ENCODE assay signal across 10 mouse cellular contexts in genomic region chr3:51700123-51700522, GRCm38 (mm10). TPM values are rescaled to one million over a fixed set of nuclear protein-coding genes. Genes with fewer than 3 reads are reported as not detected.
DNase-seq lines count a peak whose midpoint lies in the region; ATAC-seq and TF ChIP-seq lines count a peak whose summit lies in the region.
"Had no signal": no experiment of that assay in that cellular context is flagged by ENCODE, and none has a peak within 500 bp of the region (broad histone marks: within the 10 kb centered on the region; RNA-seq: fewer than 3 reads in every experiment).

No protein-coding gene starts in this region.

- ATAC-seq in kidney, embryonic 14.5 days (ENCODE audit: low FRiP score, low TSS enrichment): no peak
- no peak for ATAC-seq in forebrain, embryonic 14.5 days
- ATAC-seq in intestine, postnatal 0 days: peak; percentile 52; the same call in 1 of the 2 replicates
- no peak for ATAC-seq in neural tube, embryonic 14.5 days (ENCODE audit: low read depth)
- ATAC-seq in liver, embryonic 12.5 days: no peak
- no peak for ATAC-seq in monocyte, adult 5-6 weeks (replicated peaks; ENCODE audit: insufficient number of reproducible peaks, low FRiP score, low TSS enrichment, poor library complexity, severe bottlenecking)
- ATAC-seq: liver, postnatal 0 days had no signal

- WGBS in kidney, embryonic 14.5 days: 35% methylated on average over 4 of the region's 4 CpGs
- WGBS in forebrain, embryonic 14.5 days: 81% methylated on average over 4 of the region's 4 CpGs
- WGBS in intestine, postnatal 0 days: 37% methylated on average over 4 of the region's 4 CpGs
- 18% methylated on average over 4 of the region's 4 CpGs for WGBS in neural tube, embryonic 14.5 days
- 70% methylated on average over 4 of the region's 4 CpGs for WGBS in liver, embryonic 12.5 days (ENCODE audit: insufficient replicate concordance)

- no peaks in the 10 kb centered on the region for H3K9me3 ChIP-seq in kidney, embryonic 14.5 days (ENCODE audit: control insufficient read depth, low read length)
- no peaks in the 10 kb centered on the region for H3K9me3 ChIP-seq in forebrain, embryonic 14.5 days (replicated peaks; ENCODE audit: control insufficient read depth, low read length)
- no peaks in the 10 kb centered on the region for H3K9me3 ChIP-seq in intestine, postnatal 0 days (ENCODE audit: control insufficient read depth)
- no peaks in the 10 kb centered on the region for H3K9me3 ChIP-seq in neural tube, embryonic 14.5 days (ENCODE audit: control insufficient read depth, low read length)
- no peaks in the 10 kb centered on the region for H3K9me3 ChIP-seq in liver, embryonic 12.5 days (replicated peaks)
- H3K9me3 ChIP-seq: stomach, embryonic 15.5 days had no signal

- H3K9ac ChIP-seq in kidney, embryonic 14.5 days (ENCODE audit: low read depth, low read length): no peak overlapping the region; the same call in 1 of the 2 replicates
- H3K9ac ChIP-seq in forebrain, embryonic 14.5 days (ENCODE audit: low read length): no peak overlapping the region
- H3K9ac ChIP-seq in intestine, postnatal 0 days (ENCODE audit: low read depth, low read length): no peak overlapping the region
- peak overlapping the region; percentile 11; the same call in 1 of the 2 replicates for H3K9ac ChIP-seq in neural tube, embryonic 14.5 days (replicated peaks; ENCODE audit: low read depth, low read length)
- no peak overlapping the region for H3K9ac ChIP-seq in liver, embryonic 12.5 days
- H3K9ac ChIP-seq: stomach, embryonic 15.5 days had no signal

- H3K4me2 ChIP-seq in kidney, embryonic 14.5 days (replicated peaks; ENCODE audit: low read depth, low read length): no peak overlapping the region
- H3K4me2 ChIP-seq in forebrain, embryonic 14.5 days (ENCODE audit: low read length): peak overlapping the region; percentile 60
- H3K4me2 ChIP-seq in intestine, postnatal 0 days (replicated peaks; ENCODE audit: low read depth): no peak overlapping the region
- H3K4me2 ChIP-seq in neural tube, embryonic 14.5 days (ENCODE audit: low read depth, low read length): 0 out of 2 replicates have a peak overlapping the region, but pooled peaks have one; percentile 47
- no peak overlapping the region for H3K4me2 ChIP-seq in liver, embryonic 12.5 days

- no peak overlapping the region for H3K27ac ChIP-seq in kidney, embryonic 14.5 days (ENCODE audit: low read depth, low read length)
- H3K27ac ChIP-seq in forebrain, embryonic 14.5 days (ENCODE audit: low read depth, low read length): peak overlapping the region; percentile 91; the same call in 1 of the 2 replicates
- no peak overlapping the region for H3K27ac ChIP-seq in intestine, postnatal 0 days (ENCODE audit: low read depth, low read length)
- peak overlapping the region; percentile 85 for H3K27ac ChIP-seq in neural tube, embryonic 14.5 days (ENCODE audit: low read depth, low read length)
- no peak overlapping the region for H3K27ac ChIP-seq in liver, embryonic 12.5 days

- DNase-seq in kidney, postnatal 14 days: peak; percentile 25
- DNase-seq in forebrain, embryonic 14.5 days (ENCODE audit: low spot score): no peak
- DNase-seq in frontal cortex, postnatal 10 days (ENCODE audit: low spot score in 2 of 2): no peak
- DNase-seq: liver, postnatal 0 days had no signal

- H3K4me1 ChIP-seq in kidney, embryonic 14.5 days (ENCODE audit: control insufficient read depth, insufficient read depth, low read length): peaks cover 19% of the 10 kb centered on the region
- H3K4me1 ChIP-seq in forebrain, embryonic 14.5 days (ENCODE audit: control insufficient read depth, insufficient read depth, low read length): peaks cover 21% of the 10 kb centered on the region
- peaks cover 3% of the 10 kb centered on the region; the same call in 1 of the 2 replicates for H3K4me1 ChIP-seq in intestine, postnatal 0 days (replicated peaks; ENCODE audit: control insufficient read depth, insufficient read depth, low read length)
- peaks cover 27% of the 10 kb centered on the region for H3K4me1 ChIP-seq in neural tube, embryonic 14.5 days (ENCODE audit: control insufficient read depth, insufficient read depth, low read length)
- H3K4me1 ChIP-seq in liver, embryonic 12.5 days: peaks cover 29% of the 10 kb centered on the region

- no peaks in the 10 kb centered on the region for H3K27me3 ChIP-seq in kidney, embryonic 14.5 days (ENCODE audit: control insufficient read depth, insufficient read depth, low read length)
- no peaks in the 10 kb centered on the region for H3K27me3 ChIP-seq in forebrain, embryonic 14.5 days (replicated peaks; ENCODE audit: control insufficient read depth, insufficient read depth, low read length)
- H3K27me3 ChIP-seq in intestine, postnatal 0 days (replicated peaks; ENCODE audit: control insufficient read depth, insufficient read depth, low read length): no peaks in the 10 kb centered on the region
- H3K27me3 ChIP-seq in neural tube, embryonic 14.5 days (ENCODE audit: control insufficient read depth, insufficient read depth, low read length): no peaks in the 10 kb centered on the region
- peaks cover 24% of the 10 kb centered on the region for H3K27me3 ChIP-seq in liver, embryonic 12.5 days (replicated peaks)
- H3K27me3 ChIP-seq: stomach, embryonic 15.5 days had no signal

- peaks cover 4% of the 10 kb centered on the region; the same call in 1 of the 2 replicates for H3K36me3 ChIP-seq in kidney, embryonic 14.5 days (ENCODE audit: control insufficient read depth, insufficient read depth, low read length)
- H3K36me3 ChIP-seq in forebrain, embryonic 14.5 days (ENCODE audit: control insufficient read depth, insufficient read depth, low read length): no peaks in the 10 kb centered on the region
- H3K36me3 ChIP-seq in intestine, postnatal 0 days (ENCODE audit: control insufficient read depth, insufficient read depth): no peaks in the 10 kb centered on the region
- no peaks in the 10 kb centered on the region for H3K36me3 ChIP-seq in neural tube, embryonic 14.5 days (ENCODE audit: control insufficient read depth, insufficient read depth, low read length)
- H3K36me3 ChIP-seq in liver, embryonic 12.5 days: peaks cover 7% of the 10 kb centered on the region; the same call in 1 of the 2 replicates
- H3K36me3 ChIP-seq: stomach, embryonic 15.5 days had no signal

- no peak for TF ChIP-seq CTCF in intestine, postnatal 0 days (IDR thresholded peaks at IDR 0.05; ENCODE audit: low read depth)

- H3K4me3 ChIP-seq in kidney, embryonic 14.5 days (ENCODE audit: low read length): no peak overlapping the region
- no peak overlapping the region for H3K4me3 ChIP-seq in forebrain, embryonic 14.5 days (ENCODE audit: low read depth, low read length)
- no peak overlapping the region for H3K4me3 ChIP-seq in intestine, postnatal 0 days (ENCODE audit: low read depth, low read length)
- H3K4me3 ChIP-seq in neural tube, embryonic 14.5 days (ENCODE audit: low read depth, low read length): no peak overlapping the region
- H3K4me3 ChIP-seq in liver, embryonic 12.5 days: no peak overlapping the region

RNA-seq across cellular contexts. Expression of gene Mgst2, which starts 40.0 kb away (rescaled TPM):
- 0.51 and 0.99 TPM in 2 replicates for polyA plus RNA-seq in kidney, embryonic 14.5 days (2014; fragmentation: Nextera tagmentation; extraction: Ambion mirVana)
- polyA plus RNA-seq in forebrain, embryonic 14.5 days (2014; fragmentation: Nextera tagmentation; extraction: Ambion mirVana): 0.40 TPM in 1 of 2 replicates, not detected in the other
- polyA plus RNA-seq in intestine, postnatal 0 days (2015; fragmentation: Nextera tagmentation; extraction: Ambion mirVana): 128 and 153 TPM in 2 replicates
- polyA plus RNA-seq in neural tube, embryonic 14.5 days (2014; fragmentation: Nextera tagmentation; extraction: Ambion mirVana): 0.27 and 0.48 TPM in 2 replicates
- 14.7 and 16.5 TPM in 2 replicates for polyA plus RNA-seq in liver, embryonic 12.5 days (2016; fragmentation: Nextera tagmentation; extraction: Ambion mirVana)
- total RNA-seq in monocyte, adult 5-6 weeks (2017): 6.7 to 12.9 TPM (median 12.1 TPM) in 3 replicates

Comparison
In these comparisons a context has a peak if more than half of its experiments do, and no peak if none do; other contexts are left out.
1. H3K27ac ChIP-seq: peak in forebrain, embryonic 14.5 days (single experiment) and neural tube, embryonic 14.5 days (single experiment); none in kidney, embryonic 14.5 days (single experiment), intestine, postnatal 0 days (single experiment) and liver, embryonic 12.5 days (single experiment).
2. H3K4me2 ChIP-seq: peak in forebrain, embryonic 14.5 days (single experiment) and neural tube, embryonic 14.5 days (single experiment); none in kidney, embryonic 14.5 days (single experiment), intestine, postnatal 0 days (single experiment) and liver, embryonic 12.5 days (single experiment).